Mouse (Mus musculus) embryonic fibroblast, embryonic 13.5 days (primary cell): ENCODE data around the gene Dennd1c.

Source experiments
- CTCF ChIP-seq: IDR thresholded peaks from 2 replicates; pipeline ENCODE4 v1.5.1; 2011; ENCODE audit warnings: mild to moderate bottlenecking, control low read depth, low read length, moderate library complexity, borderline replicate concordance; ENCODE audit not compliant: insufficient read depth
- POLR2A ChIP-seq: IDR thresholded peaks from 2 replicates; pipeline ENCODE4 v1.6.1; 2011; ENCODE audit warnings: low read depth, mild to moderate bottlenecking, control low read depth, low read length, moderate library complexity

- TF ChIP-seq CTCF, result no peak
- TF ChIP-seq POLR2A, result peak; percentile 46
Measured at GRCm38 (mm10) chr17:57029691-57030090, 48.6 kb downstream of the Dennd1c start.
